Mouse (Mus musculus) kidney, postnatal 4 days (tissue): ENCODE measurements around the gene Rnd2.
"Not testable (repeated sequence)": the region's sequence is repeated elsewhere in the genome, so short reads cannot be mapped to it uniquely, and the experiment has no call there.

Experiments used
- DNase-seq, 2 experiments: peaks; one replicate each; pipeline ENCODE4 v3.0.0; 2021; ENCODE audit warnings: mixed read lengths in 2 of 2

The Rnd2 gene

GRCm38 (mm10) chr11:101447786-101448185 lies 17.0 kb upstream of the Rnd2 start:
- no peak for DNase-seq

GRCm38 (mm10) chr11:101448274-101448746 lies 16.5 kb upstream of the Rnd2 start, which contains the start of gene Ifi35:
TSS of gene Ifi35 (plus strand) at chr11:101448407.
- peak; percentile 76 to 85 for DNase-seq

GRCm38 (mm10) chr11:101448899-101449298 lies 15.9 kb upstream of the Rnd2 start:
- no peak for DNase-seq

GRCm38 (mm10) chr11:101449596-101449995 lies 15.2 kb upstream of the Rnd2 start:
- not testable (repeated sequence) for DNase-seq

- DNase-seq = no peak
Measured at GRCm38 (mm10) chr11:101450394-101450793, 14.4 kb upstream of the Rnd2 start.

GRCm38 (mm10) chr11:101451536-101451935 lies 13.3 kb upstream of the Rnd2 start:
- DNase-seq = no peak

GRCm38 (mm10) chr11:101452093-101452774 lies 12.6 kb upstream of the Rnd2 start:
- DNase-seq = no peak

GRCm38 (mm10) chr11:101454702-101455101 lies 10.1 kb upstream of the Rnd2 start:
- peak; percentile 45 to 57 for DNase-seq

- DNase-seq = no peak
Measured at GRCm38 (mm10) chr11:101455627-101456026, 9.2 kb upstream of the Rnd2 start.

GRCm38 (mm10) chr11:101457631-101458030 lies 7.2 kb upstream of the Rnd2 start:
- DNase-seq = no peak

- DNase-seq = no peak
Measured at GRCm38 (mm10) chr11:101458217-101458616, 6.6 kb upstream of the Rnd2 start.

GRCm38 (mm10) chr11:101459716-101460115 lies 5.1 kb upstream of the Rnd2 start:
- DNase-seq = peak in 1 of 2 experiments; percentile 55

- DNase-seq = no peak
Measured at GRCm38 (mm10) chr11:101460321-101460720, 4.5 kb upstream of the Rnd2 start.

- DNase-seq = no peak
Measured at GRCm38 (mm10) chr11:101462141-101462540, 2.7 kb upstream of the Rnd2 start.

GRCm38 (mm10) chr11:101462583-101463440 lies 2.0 kb upstream of the Rnd2 start:
- DNase-seq = no peak

GRCm38 (mm10) chr11:101465101-101465868 lies 486 bp downstream of the Rnd2 start:
- DNase-seq = peak; percentile 67 to 79

- DNase-seq = peak; percentile 81 to 88
Measured at GRCm38 (mm10) chr11:101465869-101466551, 1.2 kb downstream of the Rnd2 start, which contains the start of gene Vat1. TSS of gene Vat1 (minus strand) at chr11:101466230.

GRCm38 (mm10) chr11:101466552-101466950 lies 1.8 kb downstream of the Rnd2 start:
- not testable (repeated sequence) for DNase-seq

GRCm38 (mm10) chr11:101467477-101468262 lies 2.9 kb downstream of the Rnd2 start:
- DNase-seq = peak; percentile 81 to 87

GRCm38 (mm10) chr11:101468263-101468688 lies 3.5 kb downstream of the Rnd2 start:
- DNase-seq = no peak

GRCm38 (mm10) chr11:101468731-101469130 lies 3.9 kb downstream of the Rnd2 start:
- DNase-seq = no peak
